Mouse (Mus musculus) olfactory bulb, adult 2 months (tissue): ENCODE data around the gene Sfxn4.

ENCODE experiments used
- CTCF ChIP-seq: fragments of 200-500 bp; IDR thresholded peaks from 2 replicates; pipeline ENCODE4 v1.5.1; 2012; ENCODE audit warnings: low read depth, mild to moderate bottlenecking, low read length, moderate library complexity; ENCODE audit not compliant: insufficient read depth
- POLR2A ChIP-seq: fragments of 200-500 bp; IDR thresholded peaks from 2 replicates; pipeline ENCODE4 v1.6.1; 2012; ENCODE audit warnings: mild to moderate bottlenecking, low read depth, low read length, moderate library complexity; ENCODE audit not compliant: insufficient read depth

DNA sequence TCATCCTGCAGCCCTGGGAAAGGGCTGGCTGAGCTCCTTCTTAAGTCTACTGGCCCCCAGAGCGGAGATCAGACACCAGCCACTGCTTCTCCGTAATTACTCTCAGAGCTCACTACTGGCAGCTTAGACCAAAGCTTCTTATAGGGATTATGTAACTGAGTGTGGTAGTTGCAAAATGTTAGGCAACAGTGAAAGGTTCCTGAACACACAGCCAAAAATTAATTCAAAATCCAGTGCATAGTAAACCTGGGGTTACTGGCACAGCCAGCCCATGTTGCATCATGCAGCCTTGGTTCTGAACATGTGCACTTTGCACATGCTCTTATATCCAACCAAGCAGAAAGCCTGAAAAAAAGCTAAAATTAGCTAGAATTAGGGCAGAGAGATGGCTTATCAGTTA lies 66.0 kb downstream of the Sfxn4 start:
- TF ChIP-seq CTCF (no peak), POLR2A (no peak)
